Mouse (Mus musculus) gastrocnemius, postnatal 36 days (tissue): ENCODE measurements at regions not wholly inside any gene's neighbourhood (a gene's known extent, or its start where the extent isn't known, plus 50 kb on each side); places are given as distances from the start of the nearest gene placed in this dataset.

Experiments
- DNase-seq, 2 experiments: peaks; one replicate each; pipeline ENCODE4 v3.0.0; 2022
- intact Hi-C: fragments of 180-260 bp; cut with DNase I; formaldehyde crosslinking; loops from one replicate; pipeline ENCODE4 v1.15.1; 2025

DNA sequence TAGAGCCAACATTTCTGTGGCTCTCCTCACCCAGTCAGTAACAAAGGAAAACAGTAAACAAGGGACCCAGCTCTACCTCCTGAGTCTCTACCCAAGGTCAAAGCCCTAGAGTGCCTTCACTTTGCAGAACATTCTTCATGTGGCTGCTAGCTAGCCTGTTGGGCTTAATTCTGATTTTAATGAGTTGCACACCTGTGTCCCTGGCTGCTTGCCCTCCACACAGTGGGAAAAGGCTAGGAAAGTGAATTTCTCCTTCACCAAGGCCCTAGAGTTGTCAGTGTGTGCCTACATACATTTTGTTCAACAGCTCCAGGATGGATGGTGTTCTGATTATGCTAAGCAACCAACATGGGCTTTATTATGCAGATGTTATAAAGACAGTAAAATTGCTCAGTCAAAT lies 307.8 kb upstream of the Sel1l start:
- intact Hi-C loops: no loop called here
- DNase-seq: no peak

GRCm38 (mm10) chr12:92152922-92153235 lies 303.9 kb upstream of the Sel1l start:
- intact Hi-C loops: no loop called here

GRCm38 (mm10) chr12:92152043-92152921 lies 303.3 kb upstream of the Sel1l start:
- DNase-seq: no peak
- intact Hi-C loops: no loop called here

More at GRCm38 (mm10) chr12:92152922-92153235, 303.9 kb upstream of the Sel1l start:
- no peak for DNase-seq

DNA sequence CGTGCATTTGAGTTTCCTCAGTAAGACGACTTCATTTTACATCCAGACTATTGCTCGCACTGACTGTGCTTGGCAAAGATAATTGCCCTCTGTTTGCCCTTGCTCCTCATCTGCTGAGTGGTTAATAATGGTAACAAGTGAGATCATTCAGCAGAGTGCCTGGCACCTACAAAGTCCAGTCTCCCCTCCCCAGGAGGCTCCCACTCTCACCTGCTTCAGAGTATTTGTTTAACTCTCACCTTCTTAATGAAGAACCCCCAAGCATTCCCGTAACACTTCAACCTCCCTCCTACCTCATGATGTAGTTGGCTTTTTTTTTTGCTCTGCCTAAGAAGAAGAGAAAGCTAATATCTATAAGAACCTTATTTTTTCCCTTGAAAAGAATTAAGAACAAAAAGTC lies 288.6 kb upstream of the Sel1l start:
- intact Hi-C loops: no loop called here

GRCm38 (mm10) chr12:92127648-92128047 lies 278.7 kb upstream of the Sel1l start:
- no peak for DNase-seq
- intact Hi-C loops: no loop called here

More for the DNA sequence above, 288.6 kb upstream of the Sel1l start:
- DNase-seq: no peak

- intact Hi-C loops: no loop called here
- no peak for DNase-seq
Observed at GRCm38 (mm10) chr12:92120164-92120815, 271.3 kb upstream of the Sel1l start.

- intact Hi-C loops: no loop called here
Observed at GRCm38 (mm10) chr12:92109615-92110014, 260.7 kb upstream of the Sel1l start.

GRCm38 (mm10) chr12:92100080-92100479 lies 251.1 kb upstream of the Sel1l start:
- DNase-seq: no peak
- intact Hi-C loops: no loop called here

More at GRCm38 (mm10) chr12:92109615-92110014, 260.7 kb upstream of the Sel1l start:
- DNase-seq: no peak

GRCm38 (mm10) chr12:92092794-92093365 lies 243.9 kb upstream of the Sel1l start:
- intact Hi-C loops: no loop called here
- DNase-seq: no peak

DNA sequence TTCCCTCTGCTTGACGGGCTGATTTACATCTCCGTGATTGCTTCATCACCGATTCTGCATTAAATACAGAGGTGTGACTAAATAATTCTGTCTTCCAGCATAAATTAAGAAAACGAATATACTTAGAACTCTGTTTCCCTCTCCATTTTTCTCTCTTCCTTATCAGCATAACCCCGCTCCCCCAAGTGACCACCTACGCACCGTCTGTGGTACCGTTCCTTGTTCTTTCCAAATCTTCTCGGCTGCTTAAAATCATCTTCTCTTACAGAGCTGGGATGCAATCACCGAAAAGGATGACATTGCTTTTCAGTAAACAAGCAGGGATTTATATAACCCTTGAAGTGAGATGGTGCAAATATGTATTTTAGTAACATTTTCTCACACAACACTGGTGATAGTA lies 224.3 kb upstream of the Sel1l start:
- intact Hi-C loops: no loop called here
- no peak for DNase-seq

- no peak for DNase-seq
- intact Hi-C loops: no loop called here
Observed at GRCm38 (mm10) chr12:92062731-92063130, 213.8 kb upstream of the Sel1l start.

DNA sequence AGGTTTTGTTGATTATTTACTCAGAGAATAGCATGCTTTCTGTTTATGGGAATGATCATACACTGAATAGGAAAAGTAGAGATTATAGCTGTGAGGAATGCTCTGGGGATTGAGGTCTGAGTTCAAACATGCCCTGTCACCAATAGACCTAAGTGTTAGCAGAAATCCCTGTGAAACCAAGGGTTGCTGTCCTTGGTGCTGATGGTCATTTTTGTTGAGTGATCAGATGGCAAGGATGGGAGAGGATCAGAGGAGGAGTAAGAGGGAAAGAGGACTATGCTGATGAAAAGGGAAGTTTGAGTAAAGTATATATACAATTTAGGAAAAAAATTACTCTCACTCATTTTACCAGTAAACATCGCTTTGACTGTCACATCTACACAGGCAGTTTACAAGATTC lies 191.5 kb upstream of the Sel1l start:
- intact Hi-C loops: no loop called here
- DNase-seq: no peak

GRCm38 (mm10) chr12:92029192-92029591 lies 180.2 kb upstream of the Sel1l start:
- intact Hi-C loops: no loop called here

DNA sequence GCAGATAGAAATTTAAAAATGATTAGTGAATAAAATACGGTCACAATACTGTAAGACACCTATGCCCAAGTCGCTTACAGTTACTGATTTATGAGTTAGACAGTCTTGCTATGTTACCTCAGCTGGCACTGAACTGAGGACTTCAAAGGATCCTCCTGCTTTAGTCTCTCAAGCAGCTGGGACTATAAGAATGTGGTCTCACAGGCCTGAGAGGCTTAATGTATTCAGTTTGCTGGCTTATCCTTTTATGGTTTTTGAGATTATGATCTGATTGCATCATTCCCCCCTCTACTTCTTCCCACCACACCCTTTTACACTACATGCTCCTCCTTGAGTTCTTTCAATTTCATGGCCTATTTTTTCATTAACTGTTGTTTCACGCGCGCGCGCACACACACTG lies 179.4 kb upstream of the Sel1l start:
- DNase-seq: no peak
- intact Hi-C loops: no loop called here

More at GRCm38 (mm10) chr12:92029192-92029591, 180.2 kb upstream of the Sel1l start:
- DNase-seq: no peak

- DNase-seq: no peak
- intact Hi-C loops: no loop called here
Observed at GRCm38 (mm10) chr12:92024461-92025218, 175.7 kb upstream of the Sel1l start.

GRCm38 (mm10) chr12:92019593-92020224 lies 170.8 kb upstream of the Sel1l start:
- intact Hi-C loops: no loop called here
- no peak for DNase-seq

DNA sequence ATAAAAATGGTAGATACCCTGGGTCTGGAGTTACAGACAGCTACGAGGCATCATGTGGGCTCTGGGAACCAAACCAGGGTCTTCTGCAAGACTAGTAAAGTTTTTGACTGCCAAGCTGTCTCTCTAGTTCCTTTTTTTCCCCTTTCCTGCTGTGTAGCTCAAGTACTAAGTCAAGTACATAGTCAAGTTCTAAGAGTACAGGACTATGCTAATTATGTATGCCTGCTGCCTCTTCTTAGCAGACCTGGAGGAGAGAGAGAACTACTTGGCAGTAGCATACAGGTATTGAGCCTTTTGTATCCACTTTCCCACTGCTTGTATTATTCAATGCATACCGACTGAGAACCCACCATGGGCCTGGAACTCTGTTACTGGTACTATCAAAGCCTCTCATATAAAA lies 166.4 kb upstream of the Sel1l start:
- intact Hi-C loops: no loop called here
- no peak for DNase-seq

- intact Hi-C loops: no loop called here
- DNase-seq: no peak
Observed at GRCm38 (mm10) chr12:92013979-92014378, 165.0 kb upstream of the Sel1l start.

DNA sequence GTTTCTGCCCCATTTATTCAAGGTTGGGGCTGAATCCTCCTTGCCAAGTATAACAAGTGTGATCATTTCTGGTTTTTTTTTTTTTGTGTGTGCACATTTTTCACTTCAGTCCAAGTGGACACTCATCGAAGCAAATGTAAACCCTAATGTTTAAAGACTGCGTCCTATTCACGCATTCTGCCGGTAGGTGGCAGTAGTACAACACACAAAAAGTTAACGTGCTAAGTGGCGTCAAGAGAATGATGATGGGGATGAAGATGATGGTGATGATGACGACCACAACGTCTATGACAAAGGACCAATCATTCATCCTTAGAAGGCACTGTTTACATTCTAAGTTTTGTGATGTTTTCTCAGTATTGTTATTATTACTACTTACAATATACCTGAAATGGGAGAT lies 164.3 kb upstream of the Sel1l start:
- DNase-seq: no peak
- intact Hi-C loops: no loop called here

DNA sequence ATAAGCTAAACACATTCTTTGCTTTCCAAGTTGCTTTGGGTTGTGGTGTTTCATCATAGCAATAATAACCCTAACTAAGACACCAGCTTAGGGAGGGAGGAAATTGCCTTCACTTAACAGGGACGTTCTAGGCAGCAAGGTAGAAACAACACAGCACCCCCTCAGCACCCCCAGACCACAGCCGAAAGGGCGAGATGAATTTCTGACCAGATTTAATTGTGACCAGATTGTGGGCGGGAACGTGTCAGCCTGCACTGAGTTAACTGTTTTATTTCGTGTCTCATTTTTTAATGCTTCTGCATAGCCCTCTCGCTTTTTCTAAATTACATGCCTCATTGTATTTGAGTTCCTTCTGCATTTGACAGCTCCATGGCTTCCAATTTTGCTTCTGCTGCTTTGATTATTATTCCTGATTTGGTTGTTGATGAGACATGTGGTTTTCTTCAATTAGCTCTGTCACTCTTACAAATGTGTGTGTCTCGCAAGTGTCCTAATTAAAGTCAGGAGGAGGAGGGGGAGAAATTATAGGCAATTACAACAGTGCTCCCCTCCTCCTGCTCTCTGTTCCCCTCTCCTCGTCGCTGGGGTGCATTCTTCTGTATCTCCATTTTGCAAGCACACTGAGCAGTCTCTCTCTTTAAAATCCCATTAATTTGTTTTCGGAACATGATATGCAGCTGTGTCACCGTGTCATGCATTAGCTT lies 155.6 kb upstream of the Sel1l start:
- DNase-seq: no peak
- intact Hi-C loops: no loop called here
